Mouse (Mus musculus) hindbrain, embryonic 11.5 days (tissue): ENCODE measurements around the gene Dscaml1. TPM values are rescaled to one million over a fixed set of nuclear protein-coding genes. Genes with fewer than 3 reads are reported as not detected.

Experiments
- ATAC-seq: fragments of 200-750 bp; cut with Nextera tagmentation; 2 replicates; pipeline ENCODE4 v1.8.0; 2017; ENCODE audit warnings: mild to moderate bottlenecking, moderate TSS enrichment, moderate library complexity; ENCODE audit not compliant: low FRiP score
- DNase-seq: peaks from one replicate; pipeline ENCODE4 v3.0.0-alpha.2; 2015; ENCODE audit warnings: low spot score
- H3K27ac ChIP-seq: fragments of 300-500 bp; sonication (generic); 2 replicates; pipeline ENCODE4 v1.5.1; 2014; ENCODE audit warnings: mild to moderate bottlenecking, low read depth, low read length
- H3K27me3 ChIP-seq: fragments of 300-500 bp; sonication (generic); 2 replicates; pipeline ENCODE4 v1.6.1; 2014; ENCODE audit warnings: mild to moderate bottlenecking, low read length, moderate library complexity, mixed read lengths; ENCODE audit not compliant: control insufficient read depth, insufficient read depth
- H3K36me3 ChIP-seq: fragments of 300-500 bp; sonication (generic); 2 replicates; pipeline ENCODE4 v1.6.1; 2014; ENCODE audit warnings: mild to moderate bottlenecking, low read length, moderate library complexity, mixed read lengths; ENCODE audit not compliant: control insufficient read depth, insufficient read depth
- H3K4me1 ChIP-seq: fragments of 300-500 bp; sonication (generic); replicated peaks from 2 replicates; pipeline ENCODE4 v1.6.1; 2014; ENCODE audit warnings: low read length, mixed read lengths; ENCODE audit not compliant: control insufficient read depth, insufficient read depth
- H3K4me2 ChIP-seq: fragments of 300-500 bp; sonication (generic); replicated peaks from 2 replicates; pipeline ENCODE4 v1.6.1; 2014; ENCODE audit warnings: mild to moderate bottlenecking, low read depth, low read length
- H3K4me3 ChIP-seq: fragments of 300-500 bp; sonication (generic); 2 replicates; pipeline ENCODE4 v1.5.1; 2014; ENCODE audit warnings: low read depth, low read length
- H3K9ac ChIP-seq: fragments of 300-500 bp; sonication (generic); 2 replicates; pipeline ENCODE4 v1.6.1; 2014; ENCODE audit warnings: low read depth, low read length
- H3K9me3 ChIP-seq: fragments of 300-500 bp; sonication (generic); 2 replicates; pipeline ENCODE4 v1.6.1; 2016; ENCODE audit warnings: low read length; ENCODE audit not compliant: control insufficient read depth
- WGBS: fragments of 180-500 bp; shearing (Covaris S2); extraction: QIAGEN DNeasy Blood & Tissue Kit; methylation state at CpG from one replicate; pipeline ENCODE4 v1.1.7; 2014; 5-methylcytosine and 5-hydroxymethylcytosine counted together
- polyA plus RNA-seq: library from polyadenylated mRNA; unstranded; fragments of >200 nt; fragmentation: Nextera tagmentation; extraction: Ambion mirVana; gene quantifications from 2 replicates; pipeline ENCODE4 v1.2.1, GENCODE M21; 2014

Dscaml1 gene
- polyA plus RNA-seq, 1 experiment from 2014 or later: 0.80 TPM

- peak; percentile 34 for DNase-seq
- Histone ChIP-seq H3K4me2 (no peak overlapping the region), H3K27me3 (no peaks in the 10 kb centered on the region), H3K9me3 (no peaks in the 10 kb centered on the region), H3K27ac (no peak overlapping the region), H3K36me3 (no peaks in the 10 kb centered on the region), H3K4me3 (no peak overlapping the region), H3K9ac (no peak overlapping the region), H3K4me1 (0 out of 2 replicates have a peak, but pooled peaks cover 3% of the 10 kb centered on the region)
- 55% methylated on average over 9 of the region's 9 CpGs for WGBS
- no peak for ATAC-seq
These were observed 146.5 kb downstream of the Dscaml1 start for GRCm38 (mm10) chr9:45572787-45573492.

GRCm38 (mm10) chr9:45573493-45573815, 147.0 kb downstream of the Dscaml1 start:
- H3K9ac ChIP-seq: no peak overlapping the region
- H3K27me3 ChIP-seq: no peaks in the 10 kb centered on the region
- H3K4me3 ChIP-seq: no peak overlapping the region
- no peak overlapping the region for H3K27ac ChIP-seq
- DNase-seq (no peak), ATAC-seq (no peak)
- no peak overlapping the region for H3K4me2 ChIP-seq
- H3K36me3 ChIP-seq: no peaks in the 10 kb centered on the region
- 0 out of 2 replicates have a peak, but pooled peaks cover 3% of the 10 kb centered on the region for H3K4me1 ChIP-seq
- H3K9me3 ChIP-seq: no peaks in the 10 kb centered on the region

- no peaks in the 10 kb centered on the region for H3K36me3 ChIP-seq
- WGBS: 85% methylated on average over 8 of the region's 8 CpGs
- ATAC-seq: no peak
- no peaks in the 10 kb centered on the region for H3K27me3 ChIP-seq
- H3K4me3 ChIP-seq: no peak overlapping the region
- no peak overlapping the region for H3K4me2 ChIP-seq
- H3K9ac ChIP-seq: no peak overlapping the region
- no peaks in the 10 kb centered on the region for H3K9me3 ChIP-seq
- DNase-seq: no peak
- H3K4me1 ChIP-seq: 0 out of 2 replicates have a peak, but pooled peaks cover 3% of the 10 kb centered on the region
- no peak overlapping the region for H3K27ac ChIP-seq
These were observed 147.6 kb downstream of the Dscaml1 start for GRCm38 (mm10) chr9:45574021-45574420.

- H3K4me2 ChIP-seq: no peak overlapping the region
- H3K9me3 ChIP-seq: no peaks in the 10 kb centered on the region
- no peak overlapping the region for H3K27ac ChIP-seq
- no peak overlapping the region for H3K9ac ChIP-seq
- H3K36me3 ChIP-seq: no peaks in the 10 kb centered on the region
- ATAC-seq (no peak), DNase-seq (no peak)
- WGBS: 88% methylated on average over 16 of the region's 16 CpGs
- no peaks in the 10 kb centered on the region for H3K4me1 ChIP-seq
- H3K4me3 ChIP-seq: no peak overlapping the region
- no peaks in the 10 kb centered on the region for H3K27me3 ChIP-seq
These were observed 153.8 kb downstream of the Dscaml1 start for GRCm38 (mm10) chr9:45580069-45580795.

GRCm38 (mm10) chr9:45586475-45586874, 160.0 kb downstream of the Dscaml1 start:
- Histone ChIP-seq H3K9ac (no peak overlapping the region), H3K36me3 (no peaks in the 10 kb centered on the region), H3K9me3 (no peaks in the 10 kb centered on the region), H3K4me1 (no peaks in the 10 kb centered on the region), H3K4me3 (no peak overlapping the region), H3K27ac (no peak overlapping the region), H3K4me2 (no peak overlapping the region), H3K27me3 (no peaks in the 10 kb centered on the region)
- ATAC-seq (peak; percentile 47; the same call in 1 of the 2 replicates), DNase-seq (peak; percentile 30)
- 65% methylated on average over 9 of the region's 9 CpGs for WGBS

- no peaks in the 10 kb centered on the region for H3K27me3 ChIP-seq
- H3K27ac ChIP-seq: no peak overlapping the region
- no peak overlapping the region for H3K9ac ChIP-seq
- no peak overlapping the region for H3K4me3 ChIP-seq
- no peak overlapping the region for H3K4me2 ChIP-seq
- no peaks in the 10 kb centered on the region for H3K36me3 ChIP-seq
- no peak for ATAC-seq
- H3K9me3 ChIP-seq: no peaks in the 10 kb centered on the region
- 76% methylated on average over 7 of the region's 7 CpGs for WGBS
- DNase-seq: no peak
- no peaks in the 10 kb centered on the region for H3K4me1 ChIP-seq
These were observed 161.3 kb downstream of the Dscaml1 start for GRCm38 (mm10) chr9:45587704-45588103.

GRCm38 (mm10) chr9:45589867-45590266, 163.4 kb downstream of the Dscaml1 start:
- no peaks in the 10 kb centered on the region for H3K27me3 ChIP-seq
- DNase-seq (peak; percentile 80), ATAC-seq (no peak)
- H3K27ac ChIP-seq: no peak overlapping the region
- no peak overlapping the region for H3K4me3 ChIP-seq
- no peak overlapping the region for H3K4me2 ChIP-seq
- H3K36me3 ChIP-seq: no peaks in the 10 kb centered on the region
- no peaks in the 10 kb centered on the region for H3K9me3 ChIP-seq
- H3K9ac ChIP-seq: no peak overlapping the region
- H3K4me1 ChIP-seq: no peaks in the 10 kb centered on the region
- WGBS: 74% methylated on average over 3 of the region's 3 CpGs

- Histone ChIP-seq H3K9ac (no peak overlapping the region), H3K4me2 (no peak overlapping the region), H3K9me3 (no peaks in the 10 kb centered on the region), H3K27ac (no peak overlapping the region), H3K4me1 (no peaks in the 10 kb centered on the region), H3K36me3 (no peaks in the 10 kb centered on the region), H3K4me3 (no peak overlapping the region), H3K27me3 (no peaks in the 10 kb centered on the region)
- no peak for DNase-seq
- 95% methylated on average over 2 of the region's 2 CpGs for WGBS
- no peak for ATAC-seq
These were observed 164.6 kb downstream of the Dscaml1 start for GRCm38 (mm10) chr9:45591061-45591460.

GRCm38 (mm10) chr9:45592374-45592773, 165.9 kb downstream of the Dscaml1 start:
- no peaks in the 10 kb centered on the region for H3K36me3 ChIP-seq
- ATAC-seq: no peak
- no peak overlapping the region for H3K4me2 ChIP-seq
- DNase-seq: no peak
- no peaks in the 10 kb centered on the region for H3K27me3 ChIP-seq
- no peak overlapping the region for H3K9ac ChIP-seq
- no peak overlapping the region for H3K27ac ChIP-seq
- H3K4me1 ChIP-seq: no peaks in the 10 kb centered on the region
- WGBS: 83% methylated on average over 9 of the region's 9 CpGs
- H3K4me3 ChIP-seq: no peak overlapping the region
- no peaks in the 10 kb centered on the region for H3K9me3 ChIP-seq
